Mouse (Mus musculus): Measurements from ENCODE around the gene Mllt6. TPM values are rescaled to one million over a fixed set of nuclear protein-coding genes. Genes with fewer than 3 reads are reported as not detected.
A peak's percentile ranks its signal among the peaks of the same experiment; 100 is the strongest.

Gene Mllt6
- total RNA-seq, 2 experiments from 2014 or later: 143 to 147 TPM

DNA sequence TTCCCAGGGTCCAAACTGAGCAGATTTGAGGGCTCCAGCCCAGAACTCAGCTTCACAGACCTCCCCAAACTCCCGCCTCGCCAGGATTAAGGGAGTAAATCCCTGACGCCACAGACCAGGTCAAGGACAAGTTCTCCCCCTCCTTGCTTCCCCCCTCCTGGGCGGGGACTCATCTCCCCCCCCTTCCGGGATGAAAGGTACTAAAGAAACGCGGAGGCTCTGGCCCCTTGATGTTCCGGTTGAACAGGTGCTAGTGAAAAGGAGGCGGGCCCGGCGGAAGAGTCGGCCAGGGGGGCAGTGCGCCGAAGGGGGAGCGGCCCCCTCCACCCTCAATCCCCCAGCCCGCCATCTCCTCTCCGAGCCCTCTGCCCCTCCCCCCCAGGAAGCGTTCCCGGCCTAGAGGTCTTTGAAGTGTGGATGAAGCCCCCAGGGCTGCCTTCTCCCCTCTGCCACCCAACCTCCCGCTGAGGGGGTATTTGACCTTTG, 1.5 kb upstream of the Mllt6 start:
- peak overlapping the region; percentile 24; the same call in 1 of the 2 replicates for H3K27ac ChIP-seq
- intact Hi-C loops (cut with DNase I): loop anchor here (5.0 kb wide), 1 partner anchor 36 kb away; no protein-coding TSS in a partner anchor
- peak overlapping the region; percentile 75 for H3K4me3 ChIP-seq
- TF ChIP-seq CTCF (IDR thresholded peaks at IDR 0.05): no peak
- no peak for DNase-seq (ENCODE audit: extremely low spot score in 1 of 2, low spot score in 2 of 2)

DNA sequence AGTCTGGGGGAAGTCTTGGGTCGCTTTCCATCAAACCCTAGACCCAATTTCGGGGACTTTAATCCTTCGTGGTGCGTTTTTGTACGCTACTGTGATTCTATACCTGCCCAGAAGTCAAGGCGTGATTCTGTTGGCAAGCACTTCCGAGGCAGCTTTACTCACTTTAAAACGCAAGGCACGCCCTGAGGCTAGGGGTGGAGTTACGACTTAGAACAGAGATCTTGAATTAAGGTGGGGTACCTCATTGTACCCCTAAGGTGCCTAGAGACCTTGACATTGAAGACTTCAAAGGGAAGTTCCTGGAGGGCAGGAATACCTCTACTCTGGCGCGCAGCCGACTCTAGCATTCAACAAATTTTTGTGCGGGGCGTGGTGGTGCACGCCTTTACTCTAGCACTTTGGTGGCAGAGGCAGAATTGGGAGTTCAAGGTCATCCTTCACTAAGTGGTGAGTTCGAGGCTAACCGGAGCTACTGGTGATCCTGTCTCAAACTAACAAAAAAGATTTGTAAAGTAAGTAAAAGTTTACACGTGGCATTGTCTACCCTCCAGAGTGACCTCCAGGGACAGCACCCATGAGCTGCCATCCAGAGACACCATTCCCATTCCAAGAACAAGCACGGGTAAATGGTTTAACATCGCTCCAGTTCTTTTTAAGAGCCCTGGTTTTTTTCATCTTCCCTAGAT, 864 bp upstream of the Mllt6 start:
- intact Hi-C loops (cut with DNase I): loop anchor here (5.0 kb wide), 1 partner anchor 35 kb away; no protein-coding TSS in a partner anchor
- Histone ChIP-seq H3K4me3 (peak overlapping the region; percentile 75), H3K27ac (peak overlapping the region; percentile 58; the same call in 1 of the 2 replicates)
- no peak for DNase-seq (ENCODE audit: extremely low spot score in 1 of 2, low spot score in 2 of 2)
- no peak for TF ChIP-seq CTCF (IDR thresholded peaks at IDR 0.05)

DNA sequence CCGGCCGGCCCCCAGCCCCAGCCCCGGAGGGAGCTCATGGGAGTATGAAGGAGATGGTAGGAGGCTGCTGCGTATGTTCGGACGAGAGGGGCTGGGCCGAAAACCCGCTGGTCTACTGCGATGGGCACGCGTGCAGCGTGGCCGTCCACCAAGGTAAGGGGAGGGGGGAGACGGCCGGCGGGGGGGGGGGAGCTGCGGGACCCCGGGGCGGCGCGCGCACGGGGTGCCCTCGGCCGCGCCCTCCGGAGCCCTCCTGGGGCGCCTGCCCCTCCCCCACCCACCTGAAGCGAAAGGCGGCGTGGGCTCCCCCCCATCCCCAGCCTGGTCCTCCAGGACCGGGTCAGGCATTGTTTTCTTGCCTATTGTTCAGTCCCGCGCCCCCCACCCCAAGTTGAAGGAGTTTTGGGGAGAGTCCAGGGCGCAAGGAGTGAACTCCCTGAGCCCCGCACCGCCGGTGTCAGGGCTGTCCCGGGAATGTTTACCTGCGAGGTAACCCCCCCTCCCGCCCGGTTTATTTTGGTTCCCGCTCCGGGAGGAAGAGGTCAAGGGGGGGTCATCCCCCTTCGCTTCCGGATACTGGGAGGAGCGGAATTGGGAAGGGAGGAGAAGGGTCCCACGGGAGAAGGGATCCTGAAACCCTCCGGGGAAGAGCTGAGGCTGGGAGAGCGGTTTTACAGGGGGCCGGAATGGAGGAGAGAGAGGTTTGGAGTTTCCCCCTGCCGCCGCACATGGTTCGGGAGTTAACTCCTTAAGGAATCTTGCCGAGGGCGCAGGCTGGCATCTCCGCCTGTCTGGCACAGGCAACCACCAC, 519 bp downstream of the Mllt6 start:
- Histone ChIP-seq H3K27ac (peak overlapping the region; percentile 84), H3K4me3 (peak overlapping the region; percentile 75)
- no peak for DNase-seq (ENCODE audit: extremely low spot score in 1 of 2, low spot score in 2 of 2)
- no peak for TF ChIP-seq CTCF (IDR thresholded peaks at IDR 0.05)
- intact Hi-C loops (cut with DNase I): loop anchor here (5.0 kb wide), 1 partner anchor 34 kb away; no protein-coding TSS in a partner anchor

DNA sequence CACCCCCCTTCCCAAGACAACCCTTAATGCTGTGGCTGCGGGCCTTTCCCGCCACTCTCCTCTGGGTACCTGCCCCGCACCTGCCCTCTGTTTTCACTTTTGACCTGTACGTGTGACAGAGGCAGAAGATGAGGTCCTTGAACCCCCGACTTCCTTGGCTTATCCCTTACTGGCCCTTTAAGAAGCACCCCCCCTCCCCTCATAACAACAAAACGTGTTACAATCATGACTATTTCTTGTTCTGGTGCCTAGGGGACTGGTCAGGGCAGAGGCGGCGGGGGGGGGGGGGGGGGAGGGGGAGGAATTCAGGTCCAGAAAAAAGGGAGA, 1.1 kb downstream of the Mllt6 start:
- Histone ChIP-seq H3K27ac (peak overlapping the region; percentile 84), H3K4me3 (peak overlapping the region; percentile 75)
- no peak for TF ChIP-seq CTCF (IDR thresholded peaks at IDR 0.05)
- intact Hi-C loops (cut with DNase I): loop anchor here (5.0 kb wide), 1 partner anchor 33 kb away; no protein-coding TSS in a partner anchor
- DNase-seq (ENCODE audit: extremely low spot score in 1 of 2, low spot score in 2 of 2): no peak

DNA sequence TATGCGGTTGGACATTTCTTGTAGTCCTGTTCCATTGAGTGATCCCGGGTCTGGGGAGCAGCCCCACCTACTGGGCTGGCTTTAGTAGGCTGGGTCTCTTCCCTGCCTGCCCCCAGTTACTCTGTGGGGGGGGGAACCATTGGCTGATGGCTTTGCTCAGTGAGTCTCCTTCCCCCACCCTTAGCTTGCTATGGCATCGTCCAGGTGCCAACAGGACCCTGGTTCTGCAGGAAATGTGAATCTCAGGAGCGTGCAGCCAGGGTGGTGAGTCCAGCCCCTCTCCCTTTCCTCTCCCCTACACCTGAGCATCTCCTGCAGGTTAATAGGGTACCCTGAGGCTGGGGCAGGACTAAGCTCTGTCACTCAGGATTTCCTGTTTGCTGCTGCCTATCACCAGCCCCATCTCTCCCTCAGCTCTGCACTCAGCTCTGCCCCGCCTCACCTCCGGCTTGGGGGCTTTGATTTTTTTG, 1.6 kb downstream of the Mllt6 start:
- peak; percentile 3; the same call in 1 of the 2 replicates for TF ChIP-seq CTCF (IDR thresholded peaks at IDR 0.05)
- peak overlapping the region; percentile 75 for H3K4me3 ChIP-seq
- intact Hi-C loops (cut with DNase I): loop anchor here (5.0 kb wide), 2 partner anchors 32 to 33 kb away; no protein-coding TSS in a partner anchor
- H3K27ac ChIP-seq: no peak overlapping the region
- DNase-seq (ENCODE audit: extremely low spot score in 1 of 2, low spot score in 2 of 2): no peak

DNA sequence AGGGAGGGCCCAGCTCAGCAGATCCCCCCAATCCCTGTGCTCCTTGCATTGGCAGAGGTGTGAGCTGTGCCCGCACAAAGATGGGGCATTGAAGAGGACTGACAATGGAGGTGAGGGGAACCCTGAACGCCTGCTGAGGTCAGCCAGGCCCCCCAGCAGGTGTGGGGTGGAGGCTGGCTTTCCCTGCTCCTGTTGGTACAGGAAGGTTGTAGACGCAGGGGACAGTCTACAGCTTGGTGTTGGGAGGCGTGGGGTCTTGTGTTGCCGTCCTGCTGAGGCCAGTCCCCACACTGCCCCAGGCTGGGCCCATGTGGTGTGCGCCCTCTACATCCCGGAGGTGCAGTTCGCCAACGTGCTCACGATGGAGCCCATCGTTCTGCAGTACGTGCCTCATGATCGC, 2.2 kb downstream of the Mllt6 start:
- Histone ChIP-seq H3K4me3 (no peak overlapping the region), H3K27ac (no peak overlapping the region)
- intact Hi-C loops (cut with DNase I): loop anchor here (5.0 kb wide), 1 partner anchor 33 kb away; no protein-coding TSS in a partner anchor
- no peak for DNase-seq (ENCODE audit: extremely low spot score in 1 of 2, low spot score in 2 of 2)
- TF ChIP-seq CTCF (IDR thresholded peaks at IDR 0.05): no peak

DNA sequence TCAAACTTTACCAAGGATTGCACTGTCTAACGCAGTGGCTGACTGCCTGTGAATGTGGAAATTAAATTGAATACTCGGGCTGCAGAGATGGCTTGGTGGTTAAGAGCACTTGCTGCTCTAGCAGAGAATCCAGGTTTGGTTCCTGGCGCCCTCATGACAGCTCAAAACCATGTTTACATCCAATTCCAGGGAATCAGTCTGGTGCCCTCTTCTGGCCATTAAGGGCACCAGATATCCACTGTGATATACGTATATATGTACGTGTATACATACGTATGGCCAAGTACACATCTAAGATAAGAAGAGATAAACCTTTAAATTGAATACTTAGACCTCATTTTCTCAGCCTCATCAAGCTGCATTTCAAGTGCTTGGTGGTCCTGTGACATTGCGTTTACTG, 3.0 kb downstream of the Mllt6 start:
- H3K27ac ChIP-seq: no peak overlapping the region
- no peak overlapping the region for H3K4me3 ChIP-seq
- DNase-seq (ENCODE audit: extremely low spot score in 1 of 2, low spot score in 2 of 2): no peak
- peak; percentile 57 for TF ChIP-seq CTCF (IDR thresholded peaks at IDR 0.05)
- intact Hi-C loops (cut with DNase I): loop anchor here (5.0 kb wide), 1 partner anchor 34 kb away; no protein-coding TSS in a partner anchor

DNA sequence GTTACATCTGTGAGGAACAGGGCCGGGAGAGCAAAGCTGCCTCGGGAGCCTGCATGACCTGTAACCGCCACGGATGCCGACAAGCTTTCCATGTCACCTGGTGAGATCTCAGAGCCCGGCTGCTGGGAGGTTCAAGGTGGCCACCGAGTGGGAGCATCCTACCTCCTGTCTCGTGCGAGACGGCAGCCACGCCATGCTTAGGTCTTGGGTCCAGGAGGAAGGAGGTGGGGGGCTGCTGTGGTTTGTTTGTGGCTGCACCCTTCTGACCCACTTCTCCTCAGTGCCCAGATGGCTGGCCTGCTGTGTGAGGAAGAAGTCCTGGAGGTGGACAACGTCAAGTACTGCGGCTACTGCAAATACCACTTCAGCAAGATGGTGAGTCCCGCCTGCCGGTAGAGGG, 3.6 kb downstream of the Mllt6 start:
- no peak for TF ChIP-seq CTCF (IDR thresholded peaks at IDR 0.05)
- Histone ChIP-seq H3K27ac (no peak overlapping the region), H3K4me3 (no peak overlapping the region)
- intact Hi-C loops (cut with DNase I): loop anchor here (5.0 kb wide), 1 partner anchor 34 kb away; no protein-coding TSS in a partner anchor
- no peak for DNase-seq (ENCODE audit: extremely low spot score in 1 of 2, low spot score in 2 of 2)

DNA sequence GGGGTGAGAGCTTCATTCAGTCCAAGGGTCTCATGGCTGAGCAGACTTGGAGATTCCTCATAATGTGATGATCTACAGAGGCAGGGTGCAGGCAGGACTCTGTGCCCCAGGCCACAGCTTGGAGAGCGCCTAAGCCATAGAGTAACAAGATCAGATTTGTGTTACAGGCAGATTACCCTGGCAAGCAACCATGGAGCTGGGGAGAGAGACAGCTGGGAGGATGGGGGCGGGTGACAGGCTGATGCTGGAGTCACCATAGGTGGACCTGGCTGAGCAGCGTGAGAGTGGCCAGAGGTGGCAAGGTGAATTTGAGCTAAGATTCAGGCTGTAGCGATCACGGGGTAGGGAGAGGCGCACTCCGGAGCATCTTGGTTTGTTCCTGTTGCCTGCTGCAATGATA, 4.9 kb downstream of the Mllt6 start:
- TF ChIP-seq CTCF (IDR thresholded peaks at IDR 0.05): no peak
- Histone ChIP-seq H3K27ac (peak overlapping the region; percentile 64; the same call in 1 of the 2 replicates), H3K4me3 (no peak overlapping the region)
- intact Hi-C loops (cut with DNase I): loop anchor here (5.0 kb wide), 1 partner anchor 36 kb away; no protein-coding TSS in a partner anchor
- DNase-seq (ENCODE audit: extremely low spot score in 1 of 2, low spot score in 2 of 2): no peak

DNA sequence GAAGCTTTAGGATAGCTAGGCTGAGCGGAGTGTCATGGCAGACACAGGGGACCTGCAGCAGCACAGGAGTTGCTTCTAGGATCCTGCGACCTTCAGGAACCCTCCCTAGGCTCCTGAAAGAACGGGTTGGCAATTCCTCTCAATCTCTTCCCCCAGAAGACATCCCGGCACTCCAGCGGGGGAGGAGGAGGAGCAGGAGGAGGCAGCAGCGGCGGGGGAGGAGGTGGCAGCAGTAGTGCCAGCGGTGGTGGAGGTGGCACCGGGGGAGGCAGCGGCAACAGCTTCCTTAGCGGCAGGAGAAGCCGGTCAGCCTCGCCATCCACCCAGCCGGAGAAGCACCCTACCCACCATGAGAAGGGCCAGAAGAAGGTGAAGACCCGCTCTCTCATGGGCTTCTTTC, 6.1 kb downstream of the Mllt6 start:
- intact Hi-C loops (cut with DNase I): loop anchor here (5.0 kb wide), 1 partner anchor 37 kb away; no protein-coding TSS in a partner anchor
- TF ChIP-seq CTCF (IDR thresholded peaks at IDR 0.05): no peak
- peak overlapping the region; percentile 64 for H3K27ac ChIP-seq
- H3K4me3 ChIP-seq: no peak overlapping the region
- DNase-seq (ENCODE audit: extremely low spot score in 1 of 2, low spot score in 2 of 2): no peak

DNA sequence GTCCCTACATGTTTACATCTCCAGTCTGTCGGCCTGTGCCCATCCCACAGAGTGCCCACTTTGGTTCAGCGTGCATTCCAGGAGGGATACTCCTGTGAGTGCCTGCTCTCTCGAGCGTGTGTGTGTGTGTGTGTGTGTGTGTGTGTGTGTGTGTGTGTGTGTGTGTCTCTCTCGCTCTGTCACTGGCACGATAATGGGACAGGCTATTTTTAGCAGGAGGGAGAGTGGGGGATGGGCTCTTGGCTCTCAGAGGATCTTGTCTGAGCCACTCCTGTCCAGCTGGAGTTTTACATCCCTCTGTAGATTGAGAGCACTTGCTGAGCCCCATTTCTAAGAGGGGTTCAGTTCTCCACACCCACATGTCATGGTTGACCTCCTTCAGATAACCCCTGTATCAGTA, 6.6 kb downstream of the Mllt6 start:
- no peak for TF ChIP-seq CTCF (IDR thresholded peaks at IDR 0.05)
- Histone ChIP-seq H3K4me3 (no peak overlapping the region), H3K27ac (peak overlapping the region; percentile 64; the same call in 1 of the 2 replicates)
- intact Hi-C loops (cut with DNase I): loop anchor here (5.0 kb wide), 1 partner anchor 38 kb away; no protein-coding TSS in a partner anchor
- DNase-seq (ENCODE audit: extremely low spot score in 1 of 2, low spot score in 2 of 2): no peak
